ENCODE assay signal across 14 mouse cellular contexts in genomic region chr15:62812026-62812425, GRCm38 (mm10).
DNase-seq lines count a peak whose midpoint lies in the region; ATAC-seq and TF ChIP-seq lines count a peak whose summit lies in the region.
"Had no signal": no experiment of that assay in that cellular context is flagged by ENCODE, and none has a peak within 500 bp of the region (broad histone marks: within the 10 kb centered on the region; RNA-seq: fewer than 3 reads in every experiment).

No protein-coding gene starts in this region.

- TF ChIP-seq POLR2A in MEL (IDR thresholded peaks at IDR 0.05; ENCODE audit: control insufficient read depth in 1 of 2, insufficient read depth in 1 of 2, low read depth in 1 of 2, low read length in 2 of 2, poor library complexity in 1 of 2), result no peak

- WGBS in hindbrain, embryonic 14.5 days, result 68% methylated on average over 2 of the region's 2 CpGs
- 71% methylated on average over 2 of the region's 2 CpGs for WGBS in hindbrain, embryonic 10.5 days

- H3K9me3 ChIP-seq in hindbrain, embryonic 14.5 days (ENCODE audit: control insufficient read depth, low read length), result no peaks in the 10 kb centered on the region
- H3K9me3 ChIP-seq in hindbrain, embryonic 10.5 days, result no peaks in the 10 kb centered on the region
- no peaks in the 10 kb centered on the region for H3K9me3 ChIP-seq in MEL (replicated peaks; ENCODE audit: insufficient read depth, low read length)

- H3K79me2 ChIP-seq in MEL (ENCODE audit: control insufficient read depth, insufficient read depth, low read length, poor library complexity), result no peaks in the 10 kb centered on the region

- no peaks in the 10 kb centered on the region for H3K36me3 ChIP-seq in hindbrain, embryonic 14.5 days (replicated peaks; ENCODE audit: control insufficient read depth, insufficient read depth)
- no peaks in the 10 kb centered on the region for H3K36me3 ChIP-seq in hindbrain, embryonic 10.5 days
- peaks cover 0 to 12% of the 10 kb centered on the region in 2 experiments; a peak in 2 of 4 replicates for H3K36me3 ChIP-seq in MEL (ENCODE audit: control insufficient read depth in 1 of 2, insufficient read depth in 2 of 2, low read length in 2 of 2)

- no peak for TF ChIP-seq CTCF in MEL (IDR thresholded peaks at IDR 0.05 in 2 of 3, conservative IDR thresholded peaks at IDR 0.05 in 1 of 3; ENCODE audit: control insufficient read depth in 1 of 3, insufficient read depth in 1 of 3, low read depth in 2 of 3, low read length in 3 of 3, poor library complexity in 1 of 3, severe bottlenecking in 1 of 3)
- TF ChIP-seq CTCF in layer of hippocampus, adult 2 months (conservative IDR thresholded peaks at IDR 0.05), result no peak

- no peak for ATAC-seq in hindbrain, embryonic 14.5 days (ENCODE audit: low FRiP score)
- ATAC-seq: CD4-positive, CD25-positive, alpha-beta regulatory T cell, adult 4 months had no signal

- no peak for TF ChIP-seq EP300 in MEL (IDR thresholded peaks at IDR 0.05; ENCODE audit: low read depth in 1 of 2, low read length in 2 of 2)

- H3K4me2 ChIP-seq in hindbrain, embryonic 14.5 days (replicated peaks), result no peak overlapping the region

- H3K4me1 ChIP-seq in hindbrain, embryonic 14.5 days (replicated peaks; ENCODE audit: control insufficient read depth, insufficient read depth, low read length), result no peaks in the 10 kb centered on the region
- no peaks in the 10 kb centered on the region for H3K4me1 ChIP-seq in hindbrain, embryonic 10.5 days (replicated peaks)
- peaks cover 4 to 8% of the 10 kb centered on the region in 2 experiments; a peak in 3 of 4 replicates for H3K4me1 ChIP-seq in MEL (ENCODE audit: control insufficient read depth in 1 of 2, insufficient read depth in 2 of 2, low read length in 2 of 2)

- peak; percentile 28 for DNase-seq in hindbrain, embryonic 14.5 days (ENCODE audit: low spot score)
- no peak for DNase-seq in hindbrain, embryonic 10.5 days (ENCODE audit: low spot score)
- peak; percentile 8 for DNase-seq in MEL (ENCODE audit: low read depth, low spot score)
- peak; percentile 60 for DNase-seq in brain, adult 2 months (ENCODE audit: low read depth, low spot score)
- peak; percentile 35 to 58 for DNase-seq in layer of hippocampus, adult 2 months (ENCODE audit: low spot score in 2 of 2)
- DNase-seq in kidney, adult 8-10 months, result no peak
- no peak for DNase-seq in cerebellum, adult 11-12 months
- DNase-seq: cerebellum, adult 8-10 months; heart, adult 11 months; heart, postnatal 10 days; liver; lung, adult 2 months; thymus, postnatal 25 days had no signal

- H3K27me3 ChIP-seq in hindbrain, embryonic 14.5 days (ENCODE audit: control insufficient read depth, insufficient read depth, low read length), result no peaks in the 10 kb centered on the region
- H3K27me3 ChIP-seq in hindbrain, embryonic 10.5 days (ENCODE audit: insufficient read depth, poor library complexity, severe bottlenecking), result no peaks in the 10 kb centered on the region
- H3K27me3 ChIP-seq in MEL (ENCODE audit: control insufficient read depth in 1 of 2, insufficient read depth in 2 of 2, low read length in 2 of 2), result no peaks in the 10 kb centered on the region; a peak in 1 of 4 replicates

- no peak overlapping the region for H3K9ac ChIP-seq in hindbrain, embryonic 14.5 days
- H3K9ac ChIP-seq in MEL (ENCODE audit: control insufficient read depth, low read depth, low read length, poor library complexity, severe bottlenecking), result no peak overlapping the region

- no peak for TF ChIP-seq RAD21 in MEL (IDR thresholded peaks at IDR 0.05; ENCODE audit: low read depth, low read length)

- H3K27ac ChIP-seq in hindbrain, embryonic 14.5 days, result no peak overlapping the region
- H3K27ac ChIP-seq in hindbrain, embryonic 10.5 days, result no peak overlapping the region
- no peak overlapping the region for H3K27ac ChIP-seq in MEL (ENCODE audit: control insufficient read depth, low read depth, low read length)
- no peak overlapping the region for H3K27ac ChIP-seq in layer of hippocampus, adult 2 months

- no peak overlapping the region for H3K4me3 ChIP-seq in hindbrain, embryonic 14.5 days (replicated peaks; ENCODE audit: low read length)
- no peak overlapping the region for H3K4me3 ChIP-seq in hindbrain, embryonic 10.5 days
- no peak overlapping the region for H3K4me3 ChIP-seq in MEL (ENCODE audit: control insufficient read depth in 1 of 2, insufficient read depth in 1 of 2, low read depth in 2 of 2, low read length in 2 of 2)
- H3K4me3 ChIP-seq in layer of hippocampus, adult 2 months, result no peak overlapping the region

TF ChIP-seq in MEL, 35 proteins besides CTCF, POLR2A, EP300 and RAD21:
- no peak for TF ChIP-seq MXI1 (IDR thresholded peaks at IDR 0.05; ENCODE audit: low read depth, low read length)
- TF ChIP-seq POLR2AphosphoS2 (IDR thresholded peaks at IDR 0.05; ENCODE audit: low read length), result no peak
- no peak for TF ChIP-seq MAZ (IDR thresholded peaks at IDR 0.05; ENCODE audit: low read depth, low read length)
- TF ChIP-seq ZNF384 (IDR thresholded peaks at IDR 0.05; ENCODE audit: low read depth, low read length), result no peak
- TF ChIP-seq NRF1 (IDR thresholded peaks at IDR 0.05; ENCODE audit: insufficient read depth, low read depth, low read length, poor library complexity, severe bottlenecking), result no peak
- TF ChIP-seq HCFC1 (IDR thresholded peaks at IDR 0.05; ENCODE audit: low read depth, low read length), result no peak
- TF ChIP-seq MEF2A (IDR thresholded peaks at IDR 0.05; ENCODE audit: extremely low read depth, insufficient replicate concordance, low read depth, low read length, poor library complexity, severe bottlenecking), result no peak
- TF ChIP-seq BHLHE40 (IDR thresholded peaks at IDR 0.05; ENCODE audit: borderline replicate concordance, low read depth, low read length), result no peak

Comparison
In these comparisons a context has a peak if more than half of its experiments do, and no peak if none do; other contexts are left out.
1. DNase-seq: peak in hindbrain, embryonic 14.5 days (single experiment), MEL (single experiment), brain, adult 2 months (single experiment) and layer of hippocampus, adult 2 months (2 of 2); none in hindbrain, embryonic 10.5 days (single experiment), kidney, adult 8-10 months (0 of 2) and cerebellum, adult 11-12 months (single experiment).